Mouse (Mus musculus): ENCODE measurements at regions not wholly inside any gene's neighbourhood (a gene's known extent, or its start where the extent isn't known, plus 50 kb on each side); places are given as distances from the start of the nearest gene placed in this dataset.

- no peaks in the 10 kb centered on the region for H3K9me3 ChIP-seq (ENCODE audit: control insufficient read depth, low read length)
- no peak overlapping the region for H3K4me2 ChIP-seq (ENCODE audit: low read depth, low read length, severe bottlenecking)
- DNase-seq (ENCODE audit: low spot score) (no peak), ATAC-seq (replicated peaks; ENCODE audit: low FRiP score) (no peak)
- H3K27ac ChIP-seq (ENCODE audit: low read depth, low read length) = no peak overlapping the region
- H3K4me1 ChIP-seq (replicated peaks; ENCODE audit: control insufficient read depth, insufficient read depth, low read length) = 0 out of 2 replicates have a peak, but pooled peaks cover 2% of the 10 kb centered on the region
- no peaks in the 10 kb centered on the region for H3K27me3 ChIP-seq (ENCODE audit: control insufficient read depth, insufficient read depth, low read length)
- 77% methylated on average over 2 of the region's 2 CpGs for WGBS
- no peaks in the 10 kb centered on the region for H3K36me3 ChIP-seq (ENCODE audit: control insufficient read depth, insufficient read depth, low read length)
- no peak overlapping the region for H3K9ac ChIP-seq (ENCODE audit: low read length)
- no peak overlapping the region for H3K4me3 ChIP-seq (ENCODE audit: low read depth, low read length)
Measured at GRCm38 (mm10) chr13:37580806-37581205, 197.4 kb upstream of the Rreb1 start.

- DNase-seq (ENCODE audit: low spot score) = no peak
- Histone ChIP-seq H3K27me3 (ENCODE audit: control insufficient read depth, insufficient read depth, low read length) (no peaks in the 10 kb centered on the region), H3K36me3 (ENCODE audit: control insufficient read depth, insufficient read depth, low read length) (no peaks in the 10 kb centered on the region), H3K4me1 (replicated peaks; ENCODE audit: control insufficient read depth, insufficient read depth, low read length) (0 out of 2 replicates have a peak, but pooled peaks cover 2% of the 10 kb centered on the region), H3K4me3 (ENCODE audit: low read depth, low read length) (no peak overlapping the region), H3K27ac (ENCODE audit: low read depth, low read length) (no peak overlapping the region), H3K9ac (ENCODE audit: low read length) (no peak overlapping the region), H3K4me2 (ENCODE audit: low read depth, low read length, severe bottlenecking) (no peak overlapping the region), H3K9me3 (ENCODE audit: control insufficient read depth, low read length) (no peaks in the 10 kb centered on the region)
- ATAC-seq (replicated peaks; ENCODE audit: low FRiP score) = no peak
- 70% methylated on average over 6 of the region's 6 CpGs for WGBS
Measured at GRCm38 (mm10) chr13:37581374-37581773, 196.8 kb upstream of the Rreb1 start.

DNA sequence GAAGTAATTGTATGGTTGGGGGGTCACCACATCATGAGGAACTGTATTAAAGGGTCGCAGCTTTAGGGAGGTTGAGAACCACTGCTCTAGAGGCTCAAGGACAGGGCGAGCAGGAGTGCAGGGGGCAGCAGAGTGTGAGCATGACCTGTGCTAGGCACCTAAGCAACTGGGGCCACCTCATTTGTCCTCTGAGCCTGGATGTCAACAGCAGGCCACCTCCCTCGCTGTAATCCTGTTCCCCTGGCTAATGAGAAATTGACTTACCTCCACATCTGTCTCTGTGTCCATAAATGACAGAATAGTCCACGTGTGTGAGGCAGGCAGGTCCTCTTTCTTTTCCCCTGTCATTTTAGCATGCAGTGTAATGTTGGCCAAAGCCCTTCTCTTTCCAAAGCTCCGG, 192.7 kb upstream of the Rreb1 start:
- WGBS = 79% methylated on average over 5 of the region's 5 CpGs
- no peaks in the 10 kb centered on the region for H3K9me3 ChIP-seq (ENCODE audit: control insufficient read depth, low read length)
- no peak overlapping the region for H3K4me2 ChIP-seq (ENCODE audit: low read depth, low read length, severe bottlenecking)
- H3K4me1 ChIP-seq (replicated peaks; ENCODE audit: control insufficient read depth, insufficient read depth, low read length) = no peaks in the 10 kb centered on the region
- H3K9ac ChIP-seq (ENCODE audit: low read length) = no peak overlapping the region
- H3K4me3 ChIP-seq (ENCODE audit: low read depth, low read length) = no peak overlapping the region
- no peak overlapping the region for H3K27ac ChIP-seq (ENCODE audit: low read depth, low read length)
- DNase-seq (ENCODE audit: low spot score) (no peak), ATAC-seq (replicated peaks; ENCODE audit: low FRiP score) (no peak)
- no peaks in the 10 kb centered on the region for H3K36me3 ChIP-seq (ENCODE audit: control insufficient read depth, insufficient read depth, low read length)
- no peaks in the 10 kb centered on the region for H3K27me3 ChIP-seq (ENCODE audit: control insufficient read depth, insufficient read depth, low read length)

- no peak overlapping the region for H3K27ac ChIP-seq (ENCODE audit: low read depth, low read length)
- H3K4me2 ChIP-seq (ENCODE audit: low read depth, low read length, severe bottlenecking) = no peak overlapping the region
- H3K4me1 ChIP-seq (replicated peaks; ENCODE audit: control insufficient read depth, insufficient read depth, low read length) = no peaks in the 10 kb centered on the region
- WGBS = 59% methylated on average over 4 of the region's 4 CpGs
- H3K4me3 ChIP-seq (ENCODE audit: low read depth, low read length) = no peak overlapping the region
- no peak for ATAC-seq (replicated peaks; ENCODE audit: low FRiP score)
- DNase-seq (ENCODE audit: low spot score) = no peak
- no peaks in the 10 kb centered on the region for H3K36me3 ChIP-seq (ENCODE audit: control insufficient read depth, insufficient read depth, low read length)
- H3K9me3 ChIP-seq (ENCODE audit: control insufficient read depth, low read length) = no peaks in the 10 kb centered on the region
- H3K27me3 ChIP-seq (ENCODE audit: control insufficient read depth, insufficient read depth, low read length) = no peaks in the 10 kb centered on the region
- no peak overlapping the region for H3K9ac ChIP-seq (ENCODE audit: low read length)
Measured at GRCm38 (mm10) chr13:37586511-37586910, 191.7 kb upstream of the Rreb1 start.

DNA sequence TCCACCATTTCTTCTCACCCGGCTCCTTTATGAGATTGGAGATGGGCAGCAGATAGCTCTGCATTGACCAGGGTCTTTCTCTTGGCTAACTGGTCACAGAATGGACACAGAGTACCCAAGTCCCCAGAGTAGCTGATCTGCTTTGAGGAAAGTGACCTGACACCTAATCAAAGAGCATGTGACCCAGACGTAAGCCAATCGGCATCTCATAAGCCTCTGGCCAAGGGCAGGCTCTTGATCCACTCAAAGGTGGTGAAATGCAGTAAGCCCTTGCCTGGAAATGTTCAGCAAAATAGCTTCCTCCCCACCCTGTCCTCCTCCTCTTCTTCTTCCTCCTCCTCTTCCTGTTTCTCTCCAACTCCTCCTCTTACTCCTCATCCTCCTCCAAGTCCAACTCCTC, 190.3 kb upstream of the Rreb1 start:
- Histone ChIP-seq H3K4me3 (ENCODE audit: low read depth, low read length) (no peak overlapping the region), H3K4me2 (ENCODE audit: low read depth, low read length, severe bottlenecking) (no peak overlapping the region), H3K27me3 (ENCODE audit: control insufficient read depth, insufficient read depth, low read length) (no peaks in the 10 kb centered on the region), H3K9ac (ENCODE audit: low read length) (no peak overlapping the region), H3K9me3 (ENCODE audit: control insufficient read depth, low read length) (no peaks in the 10 kb centered on the region), H3K27ac (ENCODE audit: low read depth, low read length) (no peak overlapping the region), H3K36me3 (ENCODE audit: control insufficient read depth, insufficient read depth, low read length) (no peaks in the 10 kb centered on the region), H3K4me1 (replicated peaks; ENCODE audit: control insufficient read depth, insufficient read depth, low read length) (no peaks in the 10 kb centered on the region)
- WGBS = 91% methylated on average over 3 of the region's 3 CpGs
- ATAC-seq (replicated peaks; ENCODE audit: low FRiP score) (no peak), DNase-seq (ENCODE audit: low spot score) (no peak)

DNA sequence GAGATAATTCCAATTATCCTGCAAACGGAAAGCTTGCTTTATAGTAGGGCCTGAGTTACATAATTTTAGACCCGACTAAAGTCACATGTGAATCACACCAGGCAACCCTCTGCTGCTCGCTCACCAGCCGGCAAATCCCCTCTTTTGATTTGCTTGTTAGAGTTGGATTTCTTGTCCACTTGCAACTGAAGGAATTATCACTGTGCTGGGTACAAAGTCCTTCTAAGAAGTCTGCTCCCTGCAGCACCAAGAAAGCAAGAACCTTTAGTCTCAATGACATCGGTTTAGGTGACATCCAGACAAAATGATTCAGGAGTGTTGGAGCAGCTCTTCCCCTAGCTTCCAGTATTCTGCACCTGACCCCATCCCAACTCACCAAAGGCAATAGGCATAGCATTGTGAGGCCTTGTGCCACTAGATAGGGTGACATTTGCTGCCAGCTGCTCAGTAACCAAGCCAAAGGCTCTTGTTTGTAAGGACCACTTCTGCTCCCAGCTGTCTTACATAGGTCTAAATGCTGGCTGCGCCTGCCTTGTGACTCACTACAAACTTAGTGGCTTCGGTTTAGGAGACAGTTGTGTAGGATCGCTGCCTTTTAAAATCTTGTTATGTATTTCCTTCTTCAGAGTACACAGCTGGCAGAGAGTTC, 189.5 kb upstream of the Rreb1 start:
- H3K9me3 ChIP-seq (ENCODE audit: control insufficient read depth, low read length) = no peaks in the 10 kb centered on the region
- H3K4me1 ChIP-seq (replicated peaks; ENCODE audit: control insufficient read depth, insufficient read depth, low read length) = no peaks in the 10 kb centered on the region
- DNase-seq (ENCODE audit: low spot score) (no peak), ATAC-seq (replicated peaks; ENCODE audit: low FRiP score) (no peak)
- WGBS = 87% methylated on average over 8 of the region's 8 CpGs
- H3K9ac ChIP-seq (ENCODE audit: low read length) = no peak overlapping the region
- H3K4me3 ChIP-seq (ENCODE audit: low read depth, low read length) = no peak overlapping the region
- H3K36me3 ChIP-seq (ENCODE audit: control insufficient read depth, insufficient read depth, low read length) = no peaks in the 10 kb centered on the region
- no peak overlapping the region for H3K4me2 ChIP-seq (ENCODE audit: low read depth, low read length, severe bottlenecking)
- no peak overlapping the region for H3K27ac ChIP-seq (ENCODE audit: low read depth, low read length)
- H3K27me3 ChIP-seq (ENCODE audit: control insufficient read depth, insufficient read depth, low read length) = no peaks in the 10 kb centered on the region

DNA sequence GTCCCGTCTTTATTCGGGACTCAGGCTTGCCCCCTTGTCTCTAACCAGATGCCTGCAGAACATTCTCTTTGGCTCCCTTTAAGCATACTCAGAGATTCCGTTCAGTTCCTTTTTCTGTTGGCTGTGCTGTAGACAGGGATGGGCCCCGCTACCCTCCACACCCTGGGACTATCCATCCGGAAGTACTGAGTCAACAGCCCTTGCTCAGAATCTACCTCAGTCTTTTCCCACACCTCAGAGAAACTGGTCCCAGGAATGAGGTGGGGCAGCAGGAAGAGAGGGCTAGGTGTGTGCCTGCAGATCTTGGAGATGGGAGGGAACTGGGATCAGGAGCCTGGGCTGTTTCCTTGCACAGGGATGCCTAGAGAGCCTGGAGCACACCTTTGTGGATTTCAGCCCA, 186.1 kb upstream of the Rreb1 start:
- H3K4me3 ChIP-seq (ENCODE audit: low read depth, low read length) = no peak overlapping the region
- H3K27ac ChIP-seq (ENCODE audit: low read depth, low read length) = no peak overlapping the region
- no peaks in the 10 kb centered on the region for H3K9me3 ChIP-seq (ENCODE audit: control insufficient read depth, low read length)
- 85% methylated on average over 5 of the region's 5 CpGs for WGBS
- ATAC-seq (replicated peaks; ENCODE audit: low FRiP score) = no peak
- H3K9ac ChIP-seq (ENCODE audit: low read length) = no peak overlapping the region
- H3K4me2 ChIP-seq (ENCODE audit: low read depth, low read length, severe bottlenecking) = no peak overlapping the region
- H3K27me3 ChIP-seq (ENCODE audit: control insufficient read depth, insufficient read depth, low read length) = no peaks in the 10 kb centered on the region
- no peaks in the 10 kb centered on the region for H3K36me3 ChIP-seq (ENCODE audit: control insufficient read depth, insufficient read depth, low read length)
- no peak for DNase-seq (ENCODE audit: low spot score)
- H3K4me1 ChIP-seq (replicated peaks; ENCODE audit: control insufficient read depth, insufficient read depth, low read length) = no peaks in the 10 kb centered on the region

GRCm38 (mm10) chr13:37595196-37595595, 183.0 kb upstream of the Rreb1 start:
- H3K4me1 ChIP-seq (replicated peaks; ENCODE audit: control insufficient read depth, insufficient read depth, low read length) = no peaks in the 10 kb centered on the region
- H3K36me3 ChIP-seq (ENCODE audit: control insufficient read depth, insufficient read depth, low read length) = no peaks in the 10 kb centered on the region
- H3K9ac ChIP-seq (ENCODE audit: low read length) = no peak overlapping the region
- H3K4me3 ChIP-seq (ENCODE audit: low read depth, low read length) = no peak overlapping the region
- DNase-seq (ENCODE audit: low spot score) (no peak), ATAC-seq (replicated peaks; ENCODE audit: low FRiP score) (no peak)
- H3K4me2 ChIP-seq (ENCODE audit: low read depth, low read length, severe bottlenecking) = no peak overlapping the region
- no peaks in the 10 kb centered on the region for H3K9me3 ChIP-seq (ENCODE audit: control insufficient read depth, low read length)
- no peaks in the 10 kb centered on the region for H3K27me3 ChIP-seq (ENCODE audit: control insufficient read depth, insufficient read depth, low read length)
- WGBS = 48% methylated on average over 8 of the region's 8 CpGs
- H3K27ac ChIP-seq (ENCODE audit: low read depth, low read length) = no peak overlapping the region

- 84% methylated on average over 8 of the region's 8 CpGs for WGBS
- Histone ChIP-seq H3K9me3 (ENCODE audit: control insufficient read depth, low read length) (no peaks in the 10 kb centered on the region), H3K4me2 (ENCODE audit: low read depth, low read length, severe bottlenecking) (no peak overlapping the region), H3K27ac (ENCODE audit: low read depth, low read length) (no peak overlapping the region), H3K4me1 (replicated peaks; ENCODE audit: control insufficient read depth, insufficient read depth, low read length) (no peaks in the 10 kb centered on the region), H3K27me3 (ENCODE audit: control insufficient read depth, insufficient read depth, low read length) (no peaks in the 10 kb centered on the region), H3K4me3 (ENCODE audit: low read depth, low read length) (no peak overlapping the region), H3K36me3 (ENCODE audit: control insufficient read depth, insufficient read depth, low read length) (no peaks in the 10 kb centered on the region), H3K9ac (ENCODE audit: low read length) (no peak overlapping the region)
- ATAC-seq (replicated peaks; ENCODE audit: low FRiP score) (no peak), DNase-seq (ENCODE audit: low spot score) (no peak)
Measured at GRCm38 (mm10) chr13:37597575-37597974, 180.6 kb upstream of the Rreb1 start.

All from forebrain, embryonic 11.5 days (tissue).